Mouse (Mus musculus): ENCODE measurements around the gene Nln. TPM values are rescaled to one million over a fixed set of nuclear protein-coding genes. Genes with fewer than 3 reads are reported as not detected.

Gene Nln
- total RNA-seq, 4 experiments from 2014 or later = 27.7 to 31.6 (median 29.7) TPM

Other genes with a start within 250 kb of the Nln start
- gene Erbin, start 189.1 kb downstream of the Nln start, total RNA-seq (2022) = 10 to 100 TPM; 66.6 to 76.6 (median 69.4) TPM
- 100 to 1,000 TPM; 132 to 160 (median 140) TPM for gene Sgtb, start 127 bp upstream of the Nln start, total RNA-seq (2022)
- gene Trappc13, start 68.9 kb upstream of the Nln start, total RNA-seq (2022) = 10 to 100 TPM; 48.5 to 55.8 (median 52.1) TPM
- gene Trim23, start 69.2 kb upstream of the Nln start, total RNA-seq (2022) = 10 to 100 TPM; 55.3 to 65.0 (median 60.9) TPM
- 1 to 10 TPM in 2 of 4 experiments, under 1 TPM in 2; 0.81 to 2.5 (median 1.2) TPM for gene Cenpk, start 119.0 kb upstream of the Nln start, total RNA-seq (2022)
- 10 to 100 TPM; 10.8 to 11.6 (median 11.4) TPM for gene Ppwd1, start 119.2 kb upstream of the Nln start, total RNA-seq (2022)
- gene Adamts6, start 178.2 kb upstream of the Nln start, total RNA-seq (2022) = 1 to 10 TPM; 4.7 to 6.2 (median 5.8) TPM

Data from left cerebral cortex, adult 8-10 months (tissue).